Mouse (Mus musculus) myocyte (in vitro differentiated cells): ENCODE measurements around the gene Tgm4. TPM values are rescaled to one million over a fixed set of nuclear protein-coding genes. Genes with fewer than 3 reads are reported as not detected.

ENCODE experiments used
- H3K27me3 ChIP-seq: one replicate; pipeline ENCODE4 v1.6.1; 2011; ENCODE audit not compliant: control insufficient read depth, insufficient read depth, insufficient read length
- H3K36me3 ChIP-seq: one replicate; pipeline ENCODE4 v1.6.1; 2011; ENCODE audit not compliant: control insufficient read depth, insufficient read depth
- H3K4me2 ChIP-seq: one replicate; pipeline ENCODE4 v1.6.1; 2011; ENCODE audit warnings: low read depth, control low read depth
- H3K4me3 ChIP-seq: one replicate; pipeline ENCODE4 v1.5.1; 2011; ENCODE audit warnings: mild to moderate bottlenecking, control low read depth, moderate library complexity
- H3K79me2 ChIP-seq: one replicate; pipeline ENCODE4 v1.6.1; 2011; ENCODE audit not compliant: control insufficient read depth, insufficient read depth
- H3ac ChIP-seq: one replicate; pipeline ENCODE4 v1.6.1; 2011; ENCODE audit not compliant: control insufficient read depth, insufficient read length
- CEBPB ChIP-seq: IDR thresholded peaks from 2 replicates; pipeline ENCODE4 v1.6.1; 2011; ENCODE audit warnings: mild to moderate bottlenecking, moderate library complexity; ENCODE audit not compliant: poor library complexity, insufficient read depth, severe bottlenecking
- E2F4 ChIP-seq: IDR thresholded peaks from one replicate; pipeline ENCODE4 v1.6.1; 2011; ENCODE audit warnings: mild to moderate bottlenecking, control low read depth, moderate library complexity; ENCODE audit not compliant: insufficient read depth
- MAX ChIP-seq: IDR thresholded peaks from one replicate; pipeline ENCODE4 v1.6.1; 2011; ENCODE audit warnings: low read depth, mild to moderate bottlenecking, control low read depth
- MYOD1 ChIP-seq, 3 experiments: IDR thresholded peaks; one replicate each; pipeline ENCODE4 v1.6.1; 2011; ENCODE audit warnings: control low read depth in 2 of 3, low read depth in 2 of 3, mild to moderate bottlenecking in 2 of 3, moderate library complexity in 1 of 3; ENCODE audit not compliant: insufficient read length in 2 of 3, control insufficient read depth in 1 of 3
- MYOG ChIP-seq, 3 experiments: IDR thresholded peaks; one replicate each; pipeline ENCODE4 v1.6.1; 2011; ENCODE audit warnings: control low read depth in 2 of 3, low read depth in 2 of 3, mild to moderate bottlenecking in 2 of 3; ENCODE audit not compliant: insufficient read length in 2 of 3, control insufficient read depth in 1 of 3, insufficient read depth in 1 of 3
- POLR2A ChIP-seq: IDR thresholded peaks from one replicate; pipeline ENCODE4 v1.6.1; 2011; ENCODE audit warnings: low read depth, mild to moderate bottlenecking, control low read depth, moderate library complexity; ENCODE audit not compliant: insufficient read length
- POLR2AphosphoS2 ChIP-seq: IDR thresholded peaks from one replicate; pipeline ENCODE4 v1.6.1; 2011; ENCODE audit warnings: low read depth, control low read depth; ENCODE audit not compliant: insufficient read length
- REST ChIP-seq: IDR thresholded peaks from one replicate; pipeline ENCODE4 v1.6.1; 2011; ENCODE audit warnings: mild to moderate bottlenecking, control low read depth, moderate library complexity; ENCODE audit not compliant: insufficient read depth, insufficient read length
- SRF ChIP-seq: IDR thresholded peaks from one replicate; pipeline ENCODE4 v1.6.1; 2011; ENCODE audit warnings: low read depth; ENCODE audit not compliant: control insufficient read depth, insufficient read length
- TCF12 ChIP-seq: IDR thresholded peaks from one replicate; pipeline ENCODE4 v1.6.1; 2011; ENCODE audit warnings: mild to moderate bottlenecking, control low read depth; ENCODE audit not compliant: poor library complexity, insufficient read depth, severe bottlenecking
- TCF3 ChIP-seq: IDR thresholded peaks from one replicate; pipeline ENCODE4 v1.6.1; 2011; ENCODE audit warnings: low read depth, control low read depth; ENCODE audit not compliant: insufficient read length
- USF1 ChIP-seq: IDR thresholded peaks from one replicate; pipeline ENCODE4 v1.6.1; 2011; ENCODE audit warnings: low read depth, mild to moderate bottlenecking, control low read depth, moderate library complexity
- polyA plus RNA-seq: library from polyadenylated mRNA; unstranded; fragments of >200 nt; fragmentation: generic; extraction: Trizol; gene quantifications from one replicate; pipeline ENCODE4 v1.2.1, GENCODE M21; 2012; ENCODE audit warnings: missing spikeins

Gene Tgm4
- polyA plus RNA-seq, result 0.25 TPM

- TF ChIP-seq POLR2AphosphoS2 (no peak), MYOG (IDR thresholded peaks at IDR 0.05; ENCODE audit: control insufficient read depth in 1 of 3, insufficient read depth in 1 of 3, insufficient read length in 2 of 3, low read depth in 2 of 3) (no peak), SRF (no peak), USF1 (no peak), CEBPB (no peak), MAX (no peak), REST (no peak), POLR2A (no peak), E2F4 (no peak), TCF3 (no peak), TCF12 (no peak), MYOD1 (IDR thresholded peaks at IDR 0.05; ENCODE audit: control insufficient read depth in 1 of 3, insufficient read length in 2 of 3, low read depth in 2 of 3) (no peak)
- Histone ChIP-seq H3K36me3 (no peaks in the 10 kb centered on the region), H3K79me2 (no peaks in the 10 kb centered on the region), H3K4me2 (no peak within 1 kb of the TSS), H3K4me3 (no peak within 1 kb of the TSS), H3ac (no peak within 1 kb of the TSS), H3K27me3 (peaks cover 2% of the 10 kb centered on the region)
Measured at GRCm38 (mm10) chr9:123034426-123034825, at the start of gene Tgm4. Gene Tgm4 (plus strand): TSS chr9:123034726.

- H3K27me3 ChIP-seq, result no peaks in the 10 kb centered on the region
- TF ChIP-seq MYOD1 (IDR thresholded peaks at IDR 0.05; ENCODE audit: control insufficient read depth in 1 of 3, insufficient read length in 2 of 3, low read depth in 2 of 3) (no peak), CEBPB (no peak), SRF (no peak), REST (no peak), TCF3 (no peak), MAX (no peak), MYOG (IDR thresholded peaks at IDR 0.05; ENCODE audit: control insufficient read depth in 1 of 3, insufficient read depth in 1 of 3, insufficient read length in 2 of 3, low read depth in 2 of 3) (no peak)
- H3K79me2 ChIP-seq, result no peaks in the 10 kb centered on the region
- H3K36me3 ChIP-seq, result peaks cover 9% of the 10 kb centered on the region
- no peak overlapping the region for H3K4me3 ChIP-seq
- H3K4me2 ChIP-seq, result no peak overlapping the region
- no peak overlapping the region for H3ac ChIP-seq
Measured at GRCm38 (mm10) chr9:122998406-122999192, 35.9 kb upstream of the Tgm4 start.

GRCm38 (mm10) chr9:122999193-122999586 is 35.3 kb upstream of the Tgm4 start:
- Histone ChIP-seq H3K4me3 (no peak overlapping the region), H3K36me3 (peaks cover 9% of the 10 kb centered on the region), H3K79me2 (no peaks in the 10 kb centered on the region), H3K4me2 (no peak overlapping the region), H3K27me3 (no peaks in the 10 kb centered on the region), H3ac (no peak overlapping the region)
- TF ChIP-seq POLR2AphosphoS2 (no peak), E2F4 (no peak), POLR2A (no peak), USF1 (no peak), MYOG (IDR thresholded peaks at IDR 0.05; ENCODE audit: control insufficient read depth in 1 of 3, insufficient read depth in 1 of 3, insufficient read length in 2 of 3, low read depth in 2 of 3) (no peak), CEBPB (no peak), TCF3 (no peak), MYOD1 (IDR thresholded peaks at IDR 0.05; ENCODE audit: control insufficient read depth in 1 of 3, insufficient read length in 2 of 3, low read depth in 2 of 3) (no peak), TCF12 (no peak), SRF (no peak), MAX (no peak), REST (no peak)

- no peak overlapping the region for H3K4me2 ChIP-seq
Measured at GRCm38 (mm10) chr9:123004718-123005117, 29.8 kb upstream of the Tgm4 start.

GRCm38 (mm10) chr9:123006071-123006470 is 28.5 kb upstream of the Tgm4 start:
- TF ChIP-seq CEBPB (no peak), REST (no peak), USF1 (no peak), POLR2A (no peak), E2F4 (no peak), MYOD1 (IDR thresholded peaks at IDR 0.05; ENCODE audit: control insufficient read depth in 1 of 3, insufficient read length in 2 of 3, low read depth in 2 of 3) (no peak), SRF (no peak), MYOG (IDR thresholded peaks at IDR 0.05; ENCODE audit: control insufficient read depth in 1 of 3, insufficient read depth in 1 of 3, insufficient read length in 2 of 3, low read depth in 2 of 3) (no peak), POLR2AphosphoS2 (no peak), MAX (no peak), TCF3 (no peak), TCF12 (no peak)

More at GRCm38 (mm10) chr9:123004718-123005117, 29.8 kb upstream of the Tgm4 start:
- no peak overlapping the region for H3ac ChIP-seq
- H3K27me3 ChIP-seq, result no peaks in the 10 kb centered on the region
- no peak for TF ChIP-seq TCF12
- no peak for TF ChIP-seq USF1
- TF ChIP-seq MYOG (IDR thresholded peaks at IDR 0.05; ENCODE audit: control insufficient read depth in 1 of 3, insufficient read depth in 1 of 3, insufficient read length in 2 of 3, low read depth in 2 of 3), result no peak
- H3K79me2 ChIP-seq, result no peaks in the 10 kb centered on the region
- peaks cover 17% of the 10 kb centered on the region for H3K36me3 ChIP-seq
- no peak overlapping the region for H3K4me3 ChIP-seq

More at GRCm38 (mm10) chr9:123006071-123006470, 28.5 kb upstream of the Tgm4 start:
- Histone ChIP-seq H3K4me3 (no peak overlapping the region), H3K27me3 (no peaks in the 10 kb centered on the region), H3K36me3 (peaks cover 23% of the 10 kb centered on the region), H3K79me2 (no peaks in the 10 kb centered on the region), H3K4me2 (no peak overlapping the region), H3ac (no peak overlapping the region)
